Mouse (Mus musculus) MEL (cell line): ENCODE data around the gene Nans.

ENCODE experiments used
- BHLHE40 ChIP-seq: IDR thresholded peaks from 2 replicates; pipeline ENCODE4 v1.6.1; 2012; ENCODE audit warnings: low read depth, mild to moderate bottlenecking, inconsistent platforms, low read length, improper control_type of control experiment, borderline replicate concordance
- CTCF ChIP-seq, 3 experiments: IDR thresholded peaks in 2 of 3; conservative IDR thresholded peaks in 1 of 3; 2 replicates each; pipeline ENCODE4 v1.5.1; 2011 to 2012; ENCODE audit warnings: low read length in 3 of 3, low read depth in 2 of 3, mild to moderate bottlenecking in 2 of 3, improper control_type of control experiment in 1 of 3, inconsistent platforms in 1 of 3, mixed read lengths in 1 of 3, moderate library complexity in 1 of 3; ENCODE audit not compliant: control insufficient read depth in 1 of 3, insufficient read depth in 1 of 3, poor library complexity in 1 of 3, severe bottlenecking in 1 of 3
- E2F4 ChIP-seq: IDR thresholded peaks from 2 replicates; pipeline ENCODE4 v1.6.1; 2011; ENCODE audit warnings: low read depth, low read length, improper control_type of control experiment, borderline replicate concordance
- EP300 ChIP-seq, 2 experiments: IDR thresholded peaks; 2 replicates each; pipeline ENCODE4 v1.6.1; 2011; ENCODE audit warnings: improper control_type of control experiment in 2 of 2, low read length in 2 of 2, low read depth in 1 of 2, mild to moderate bottlenecking in 1 of 2
- ETS1 ChIP-seq: IDR thresholded peaks from 2 replicates; pipeline ENCODE4 v1.6.1; 2012; ENCODE audit warnings: low read depth, mild to moderate bottlenecking, inconsistent platforms, low read length, improper control_type of control experiment, moderate library complexity
- MXI1 ChIP-seq: IDR thresholded peaks from 2 replicates; pipeline ENCODE4 v1.6.1; 2011; ENCODE audit warnings: mild to moderate bottlenecking, low read depth, low read length, improper control_type of control experiment
- POLR2A ChIP-seq, 2 experiments: IDR thresholded peaks; 2 replicates each; pipeline ENCODE4 v1.6.1; 2011 to 2012; ENCODE audit warnings: low read length in 2 of 2, mild to moderate bottlenecking in 2 of 2, control low read depth in 1 of 2, improper control_type of control experiment in 1 of 2, low read depth in 1 of 2, moderate library complexity in 1 of 2; ENCODE audit not compliant: control insufficient read depth in 1 of 2, insufficient read depth in 1 of 2, poor library complexity in 1 of 2
- POLR2AphosphoS5 ChIP-seq: IDR thresholded peaks from 2 replicates; pipeline ENCODE4 v1.6.1; 2012; ENCODE audit warnings: low read depth, borderline replicate concordance, mild to moderate bottlenecking, inconsistent platforms, low read length, moderate library complexity, mixed read lengths
- RAD21 ChIP-seq: IDR thresholded peaks from 2 replicates; pipeline ENCODE4 v1.6.1; 2011; ENCODE audit warnings: mild to moderate bottlenecking, low read depth, low read length, improper control_type of control experiment
- TAL1 ChIP-seq: IDR thresholded peaks from 2 replicates; pipeline ENCODE4 v1.6.1; 2012; ENCODE audit warnings: mild to moderate bottlenecking, inconsistent platforms, low read length, moderate library complexity, mixed read lengths
- TBP ChIP-seq: IDR thresholded peaks from 2 replicates; pipeline ENCODE4 v1.8.0; 2011; ENCODE audit warnings: low read depth, low read length, improper control_type of control experiment
- USF1 ChIP-seq: IDR thresholded peaks from 2 replicates; pipeline ENCODE4 v1.6.1; 2014; ENCODE audit warnings: low read depth, mild to moderate bottlenecking, inconsistent platforms, low read length, improper control_type of control experiment, moderate library complexity
- ZKSCAN1 ChIP-seq: IDR thresholded peaks from 2 replicates; pipeline ENCODE4 v1.6.1; 2012; ENCODE audit warnings: low read depth, mild to moderate bottlenecking, inconsistent platforms, low read length, improper control_type of control experiment, moderate library complexity

GRCm38 (mm10) chr4:46442501-46442900 lies 46.5 kb upstream of the Nans start:
- TF ChIP-seq MXI1 (no peak), RAD21 (no peak), E2F4 (no peak), CTCF (IDR thresholded peaks at IDR 0.05 in 2 of 3, conservative IDR thresholded peaks at IDR 0.05 in 1 of 3; ENCODE audit: control insufficient read depth in 1 of 3, insufficient read depth in 1 of 3, low read depth in 2 of 3, low read length in 3 of 3, poor library complexity in 1 of 3, severe bottlenecking in 1 of 3) (no peak), USF1 (no peak), TBP (no peak), POLR2A (IDR thresholded peaks at IDR 0.05; ENCODE audit: control insufficient read depth in 1 of 2, insufficient read depth in 1 of 2, low read depth in 1 of 2, low read length in 2 of 2, poor library complexity in 1 of 2) (no peak), ZKSCAN1 (no peak), EP300 (IDR thresholded peaks at IDR 0.05; ENCODE audit: low read depth in 1 of 2, low read length in 2 of 2) (0 out of 4 replicates have a peak, but pooled peaks of 1 of the 2 experiments have one; percentile 13), ETS1 (no peak), TAL1 (no peak), BHLHE40 (no peak; the same call in 1 of the 2 replicates), POLR2AphosphoS5 (no peak)
